Mouse (Mus musculus): ENCODE data around the gene Sstr3.

DNA sequence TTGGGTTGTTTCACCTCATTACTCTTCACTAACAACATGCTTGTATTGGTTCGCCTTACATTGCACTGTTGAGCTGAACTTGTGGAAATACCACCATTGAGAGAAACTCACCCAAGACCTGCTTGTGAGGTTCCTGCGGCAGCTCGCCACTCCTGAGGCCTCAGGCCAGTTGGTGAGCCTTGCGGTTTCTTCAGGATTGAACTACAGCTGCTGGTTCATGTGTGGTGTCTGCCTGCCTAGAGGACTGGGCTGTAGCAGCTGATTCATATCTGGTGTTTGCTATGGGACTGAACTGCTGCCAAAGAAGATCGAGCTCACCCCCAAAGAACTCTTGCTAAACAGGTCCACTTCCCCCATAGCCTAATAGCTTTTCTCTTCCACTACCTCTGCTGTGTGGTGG lies 39.7 kb downstream of the Sstr3 start:
- TF ChIP-seq GATA1 (IDR thresholded peaks at IDR 0.05; ENCODE audit: borderline replicate concordance, low read length) (no peak), FLI1 (IDR thresholded peaks at IDR 0.05; ENCODE audit: low read length) (no peak)

Measured in megakaryocyte, embryonic 14.5 days (primary cell).